Mouse (Mus musculus) hindbrain, embryonic 14.5 days (tissue): ENCODE data around the gene Il15ra. TPM values are rescaled to one million over a fixed set of nuclear protein-coding genes. Genes with fewer than 3 reads are reported as not detected.
"Not testable (repeated sequence)": the region's sequence is repeated elsewhere in the genome, so short reads cannot be mapped to it uniquely, and the experiment has no call there.

Source experiments
- ATAC-seq: fragments of 200-750 bp; cut with Nextera tagmentation; 2 replicates; pipeline ENCODE4 v1.8.0; 2017; ENCODE audit warnings: moderate number of reproducible peaks, mild to moderate bottlenecking, moderate TSS enrichment, moderate library complexity; ENCODE audit not compliant: low FRiP score
- DNase-seq: peaks from one replicate; pipeline ENCODE4 v3.0.0-alpha.2; 2015; ENCODE audit warnings: low spot score
- H3K27ac ChIP-seq: fragments of 300-500 bp; sonication (generic); 2 replicates; pipeline ENCODE4 v1.5.1; 2014; ENCODE audit warnings: mild to moderate bottlenecking, moderate library complexity
- H3K27me3 ChIP-seq: fragments of 300-500 bp; sonication (generic); 2 replicates; pipeline ENCODE4 v1.6.1; 2014; ENCODE audit warnings: mild to moderate bottlenecking, low read length, mixed read lengths; ENCODE audit not compliant: control insufficient read depth, insufficient read depth
- H3K36me3 ChIP-seq: fragments of 300-500 bp; sonication (generic); replicated peaks from 2 replicates; pipeline ENCODE4 v1.6.1; 2014; ENCODE audit not compliant: control insufficient read depth, insufficient read depth
- H3K4me1 ChIP-seq: fragments of 300-500 bp; sonication (generic); replicated peaks from 2 replicates; pipeline ENCODE4 v1.6.1; 2014; ENCODE audit warnings: antibody characterized with exemption, low read length, mixed read lengths; ENCODE audit not compliant: control insufficient read depth, insufficient read depth
- H3K4me2 ChIP-seq: fragments of 300-500 bp; sonication (generic); replicated peaks from 2 replicates; pipeline ENCODE4 v1.6.1; 2014; ENCODE audit warnings: mild to moderate bottlenecking, moderate library complexity
- H3K4me3 ChIP-seq: fragments of 300-500 bp; sonication (generic); replicated peaks from 2 replicates; pipeline ENCODE4 v1.5.1; 2014; ENCODE audit warnings: mild to moderate bottlenecking, low read length
- H3K9ac ChIP-seq: fragments of 300-500 bp; sonication (generic); 2 replicates; pipeline ENCODE4 v1.6.1; 2014
- H3K9me3 ChIP-seq: fragments of 300-500 bp; sonication (generic); 2 replicates; pipeline ENCODE4 v1.6.1; 2016; ENCODE audit warnings: low read length; ENCODE audit not compliant: control insufficient read depth
- WGBS: fragments of 180-500 bp; shearing (Covaris S2); extraction: QIAGEN DNeasy Blood & Tissue Kit; methylation state at CpG from one replicate; pipeline ENCODE4 v1.1.7; 2014; 5-methylcytosine and 5-hydroxymethylcytosine counted together
- polyA plus RNA-seq: library from polyadenylated mRNA; unstranded; fragments of >200 nt; fragmentation: Nextera tagmentation; extraction: Ambion mirVana; gene quantifications from 2 replicates; pipeline ENCODE4 v1.2.1, GENCODE M21; 2014

Gene Il15ra
- polyA plus RNA-seq, 1 experiment from 2014 or later = 1.4 TPM

- H3K9me3 ChIP-seq = no peaks in the 10 kb centered on the region
- no peak overlapping the region for H3K4me3 ChIP-seq
- WGBS = 93% methylated on average over 2 of the region's 2 CpGs
- ATAC-seq (no peak), DNase-seq (no peak)
- H3K27ac ChIP-seq = no peak overlapping the region
- peaks cover 7% of the 10 kb centered on the region for H3K27me3 ChIP-seq
- no peaks in the 10 kb centered on the region for H3K36me3 ChIP-seq
- no peak overlapping the region for H3K4me2 ChIP-seq
- H3K9ac ChIP-seq = no peak overlapping the region
- no peaks in the 10 kb centered on the region for H3K4me1 ChIP-seq
These were observed 5.2 kb upstream of the Il15ra start for GRCm38 (mm10) chr2:11699905-11700304.

- 5% methylated on average over 28 of the region's 28 CpGs for WGBS
- Histone ChIP-seq H3K9me3 (no peaks in the 10 kb centered on the region), H3K4me2 (peak overlapping the region; percentile 90), H3K4me3 (peak overlapping the region; percentile 44), H3K9ac (peak overlapping the region; percentile 52), H3K4me1 (peaks cover 12% of the 10 kb centered on the region; the same call in 1 of the 2 replicates), H3K36me3 (no peaks in the 10 kb centered on the region), H3K27ac (no peak overlapping the region), H3K27me3 (peaks cover 33% of the 10 kb centered on the region)
- DNase-seq (no peak), ATAC-seq (peak; percentile 66)
These were observed 1.1 kb downstream of the Il15ra start for GRCm38 (mm10) chr2:11706030-11706745.

- Histone ChIP-seq H3K4me1 (peaks cover 12% of the 10 kb centered on the region; the same call in 1 of the 2 replicates), H3K4me3 (peak overlapping the region; percentile 44), H3K27me3 (peaks cover 33% of the 10 kb centered on the region), H3K4me2 (peak overlapping the region; percentile 90), H3K36me3 (no peaks in the 10 kb centered on the region), H3K9me3 (no peaks in the 10 kb centered on the region), H3K9ac (no peak overlapping the region), H3K27ac (no peak overlapping the region)
- 43% methylated on average over 6 of the region's 6 CpGs for WGBS
- ATAC-seq (no peak), DNase-seq (no peak)
These were observed 1.6 kb downstream of the Il15ra start for GRCm38 (mm10) chr2:11706746-11707065.

GRCm38 (mm10) chr2:11708538-11708937, 3.4 kb downstream of the Il15ra start:
- H3K4me3 ChIP-seq = no peak overlapping the region
- ATAC-seq = no peak
- 87% methylated on average over 5 of the region's 5 CpGs for WGBS

GRCm38 (mm10) chr2:11710101-11710500, 5.0 kb downstream of the Il15ra start:
- not testable (repeated sequence) for H3K9me3 ChIP-seq, ATAC-seq, H3K4me2 ChIP-seq, H3K4me3 ChIP-seq, H3K9ac ChIP-seq, H3K27ac ChIP-seq, H3K36me3 ChIP-seq
- 59% methylated on average over 4 of the region's 4 CpGs for WGBS
- Histone ChIP-seq H3K4me1 (peaks cover 12% of the 10 kb centered on the region; the same call in 1 of the 2 replicates), H3K27me3 (peaks cover 26% of the 10 kb centered on the region)
- peak; percentile 27 for DNase-seq

More at GRCm38 (mm10) chr2:11708538-11708937, 3.4 kb downstream of the Il15ra start:
- H3K27ac ChIP-seq = no peak overlapping the region
- H3K4me1 ChIP-seq = peaks cover 12% of the 10 kb centered on the region; the same call in 1 of the 2 replicates
- no peaks in the 10 kb centered on the region for H3K36me3 ChIP-seq
- H3K27me3 ChIP-seq = peaks cover 33% of the 10 kb centered on the region
- H3K4me2 ChIP-seq = no peak overlapping the region
- no peak for DNase-seq
- no peak overlapping the region for H3K9ac ChIP-seq
- no peaks in the 10 kb centered on the region for H3K9me3 ChIP-seq

- no peak for DNase-seq
- 89% methylated on average over 6 of the region's 6 CpGs for WGBS
- no peak overlapping the region for H3K9ac ChIP-seq
- no peak overlapping the region for H3K4me3 ChIP-seq
- H3K27me3 ChIP-seq = peaks cover 8% of the 10 kb centered on the region
- H3K4me2 ChIP-seq = no peak overlapping the region
- no peaks in the 10 kb centered on the region for H3K36me3 ChIP-seq
- ATAC-seq = no peak
- no peaks in the 10 kb centered on the region for H3K9me3 ChIP-seq
- H3K4me1 ChIP-seq = no peaks in the 10 kb centered on the region
- no peak overlapping the region for H3K27ac ChIP-seq
These were observed 7.4 kb downstream of the Il15ra start for GRCm38 (mm10) chr2:11712483-11712990.

DNA sequence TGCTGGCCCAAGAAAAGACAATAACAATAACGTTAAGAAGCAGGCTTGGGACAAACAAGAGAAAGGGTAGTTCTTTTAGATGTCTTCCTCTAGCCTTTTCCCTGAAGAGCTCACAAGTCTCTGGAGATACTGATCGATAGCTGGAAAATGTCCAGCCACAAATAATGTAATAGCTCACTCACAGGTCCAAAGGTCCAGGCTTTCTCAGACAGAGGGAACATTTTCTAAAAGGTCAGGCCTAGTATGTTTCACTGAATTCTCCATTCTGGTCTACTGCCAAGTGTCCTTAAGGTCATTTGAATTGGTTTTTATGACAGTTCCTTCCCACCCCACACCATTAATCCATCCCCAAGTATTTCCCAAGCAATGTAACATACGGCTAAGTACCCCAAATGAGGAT, 7.9 kb downstream of the Il15ra start:
- Histone ChIP-seq H3K4me3 (no peak overlapping the region), H3K27me3 (peaks cover 4% of the 10 kb centered on the region; the same call in 1 of the 2 replicates), H3K9ac (no peak overlapping the region), H3K9me3 (no peaks in the 10 kb centered on the region), H3K27ac (no peak overlapping the region), H3K4me1 (no peaks in the 10 kb centered on the region), H3K4me2 (no peak overlapping the region), H3K36me3 (no peaks in the 10 kb centered on the region)
- DNase-seq = no peak
- ATAC-seq = no peak
- 70% methylated on average over 3 of the region's 3 CpGs for WGBS

GRCm38 (mm10) chr2:11714535-11714934, 9.4 kb downstream of the Il15ra start:
- H3K4me2 ChIP-seq = no peak overlapping the region
- H3K4me3 ChIP-seq = no peak overlapping the region
- H3K27ac ChIP-seq = no peak overlapping the region
- H3K27me3 ChIP-seq = no peaks in the 10 kb centered on the region
- H3K9ac ChIP-seq = no peak overlapping the region
- WGBS = 90% methylated on average over 4 of the region's 4 CpGs
- DNase-seq = no peak
- H3K4me1 ChIP-seq = no peaks in the 10 kb centered on the region
- no peak for ATAC-seq
- no peaks in the 10 kb centered on the region for H3K36me3 ChIP-seq
- H3K9me3 ChIP-seq = no peaks in the 10 kb centered on the region

DNA sequence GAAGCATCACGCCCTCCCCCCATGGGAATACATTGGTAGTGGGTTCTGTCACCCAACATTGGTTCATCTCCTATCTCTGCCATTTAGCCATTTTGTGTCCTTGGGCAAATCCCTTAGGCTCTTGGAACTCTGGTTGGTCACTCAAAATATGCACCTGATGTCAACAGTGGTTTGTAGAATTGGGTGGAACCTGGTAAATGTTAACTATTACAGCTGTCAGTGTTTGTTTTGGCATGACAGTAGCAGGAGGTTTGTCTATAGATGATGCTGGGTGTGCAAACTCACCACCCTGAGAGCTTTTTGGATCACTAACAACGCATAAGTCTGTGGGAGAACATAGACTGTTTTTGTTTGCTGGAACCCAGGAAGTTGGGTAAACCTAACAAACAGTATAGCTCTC, 13.5 kb downstream of the Il15ra start:
- no peaks in the 10 kb centered on the region for H3K4me1 ChIP-seq
- no peaks in the 10 kb centered on the region for H3K27me3 ChIP-seq
- ATAC-seq = no peak
- 90% methylated on average over 2 of the region's 2 CpGs for WGBS
- no peak overlapping the region for H3K9ac ChIP-seq
- no peak overlapping the region for H3K4me3 ChIP-seq
- H3K4me2 ChIP-seq = no peak overlapping the region
- no peak for DNase-seq
- no peak overlapping the region for H3K27ac ChIP-seq
- H3K36me3 ChIP-seq = no peaks in the 10 kb centered on the region
- H3K9me3 ChIP-seq = no peaks in the 10 kb centered on the region
